Mouse (Mus musculus) heart, adult 2 months (tissue): Measurements from ENCODE around the gene Bmp7. TPM values are rescaled to one million over a fixed set of nuclear protein-coding genes. Genes with fewer than 3 reads are reported as not detected.

Source experiments
- DNase-seq, 2 experiments: peaks; one replicate each; pipeline ENCODE4 v3.0.0; 2021
- H3K27ac ChIP-seq: fragments of 200-600 bp; 2 replicates; pipeline ENCODE4 v1.8.1; 2022
- H3K27me3 ChIP-seq: fragments of 200-500 bp; 2 replicates; pipeline ENCODE4 v1.6.1; 2012; ENCODE audit warnings: mild to moderate bottlenecking, low read length, inconsistent platforms, mixed read lengths; ENCODE audit not compliant: control insufficient read depth, insufficient read depth
- H3K36me3 ChIP-seq: fragments of 200-500 bp; 2 replicates; pipeline ENCODE4 v1.6.1; 2012; ENCODE audit warnings: low read length, inconsistent platforms; ENCODE audit not compliant: control insufficient read depth, insufficient read depth
- H3K4me1 ChIP-seq: fragments of 200-500 bp; 2 replicates; pipeline ENCODE4 v1.6.1; 2011; ENCODE audit warnings: low read length; ENCODE audit not compliant: control insufficient read depth, insufficient read depth
- H3K4me3 ChIP-seq: fragments of 200-600 bp; 2 replicates; pipeline ENCODE4 v1.8.1; 2022
- H3K79me2 ChIP-seq: fragments of 200-500 bp; replicated peaks from 2 replicates; pipeline ENCODE4 v1.6.1; 2012; ENCODE audit warnings: mild to moderate bottlenecking, inconsistent platforms, low read length, moderate library complexity, mixed read lengths; ENCODE audit not compliant: control insufficient read depth, insufficient read depth
- H3K9ac ChIP-seq: fragments of 200-500 bp; 2 replicates; pipeline ENCODE4 v1.6.1; 2012; ENCODE audit warnings: low read depth, mild to moderate bottlenecking, control low read depth, inconsistent platforms, low read length, mixed read lengths
- CTCF ChIP-seq: fragments of 200-600 bp; IDR thresholded peaks from 2 replicates; pipeline ENCODE4 v1.8.1; 2022; ENCODE audit warnings: antibody characterized with exemption, mild to moderate bottlenecking, moderate library complexity
- EP300 ChIP-seq: fragments of 200-500 bp; IDR thresholded peaks from 2 replicates; pipeline ENCODE4 v1.6.1; 2011; ENCODE audit warnings: low read depth, low read length, control low read depth; ENCODE audit not compliant: insufficient read depth
- POLR2A ChIP-seq: fragments of 200-500 bp; IDR thresholded peaks from 2 replicates; pipeline ENCODE4 v1.6.1; 2011; ENCODE audit warnings: mild to moderate bottlenecking, low read depth, low read length, control low read depth; ENCODE audit not compliant: insufficient read depth
- WGBS: fragments of 180-500 bp; shearing (Covaris S2); methylation state at CpG from one replicate; pipeline ENCODE4 v1.1.7; 2018; 5-methylcytosine and 5-hydroxymethylcytosine counted together
- intact Hi-C: fragments of 180-260 bp; cut with DNase I; formaldehyde crosslinking; loops from one replicate; pipeline ENCODE4 v1.15.1; 2025
- polyA plus RNA-seq: library from polyadenylated mRNA; depleted of rRNA; stranded (reverse); fragments of >200 nt; gene quantifications from 2 replicates; pipeline ENCODE4 v1.2.3, GENCODE M21; 2012
- total RNA-seq, 2 experiments: library from RNA; stranded (reverse); gene quantifications; 2 replicates each; pipeline ENCODE4 v1.2.3; 2021

Bmp7 gene
- total and polyA plus RNA-seq, 3 experiments = 0.86 to 2.1 (median 0.94) TPM

GRCm38 (mm10) chr2:172845536-172846310, 94.4 kb downstream of the Bmp7 start:
- no peak overlapping the region for H3K27ac ChIP-seq
- H3K4me1 ChIP-seq = no peaks in the 10 kb centered on the region
- no peak overlapping the region for H3K4me3 ChIP-seq
- H3K36me3 ChIP-seq = no peaks in the 10 kb centered on the region
- no peak overlapping the region for H3K9ac ChIP-seq
- DNase-seq = no peak
- TF ChIP-seq CTCF = no peak
- TF ChIP-seq POLR2A = no peak
- no peak for TF ChIP-seq EP300
- WGBS = 74% methylated on average over 31 of the region's 31 CpGs
- no peaks in the 10 kb centered on the region; the same call in 1 of the 2 replicates for H3K27me3 ChIP-seq
- no peaks in the 10 kb centered on the region for H3K79me2 ChIP-seq
- intact Hi-C loops = no loop called here

GRCm38 (mm10) chr2:172843903-172844302, 96.2 kb downstream of the Bmp7 start:
- WGBS = 68% methylated on average over 9 of the region's 9 CpGs
- Histone ChIP-seq H3K79me2 (no peaks in the 10 kb centered on the region), H3K27me3 (no peaks in the 10 kb centered on the region; the same call in 1 of the 2 replicates), H3K27ac (no peak overlapping the region), H3K9ac (no peak overlapping the region), H3K4me3 (no peak overlapping the region), H3K4me1 (no peaks in the 10 kb centered on the region), H3K36me3 (no peaks in the 10 kb centered on the region)
- intact Hi-C loops = no loop called here
- TF ChIP-seq POLR2A = no peak
- TF ChIP-seq CTCF = no peak
- no peak for TF ChIP-seq EP300
- no peak for DNase-seq

DNA sequence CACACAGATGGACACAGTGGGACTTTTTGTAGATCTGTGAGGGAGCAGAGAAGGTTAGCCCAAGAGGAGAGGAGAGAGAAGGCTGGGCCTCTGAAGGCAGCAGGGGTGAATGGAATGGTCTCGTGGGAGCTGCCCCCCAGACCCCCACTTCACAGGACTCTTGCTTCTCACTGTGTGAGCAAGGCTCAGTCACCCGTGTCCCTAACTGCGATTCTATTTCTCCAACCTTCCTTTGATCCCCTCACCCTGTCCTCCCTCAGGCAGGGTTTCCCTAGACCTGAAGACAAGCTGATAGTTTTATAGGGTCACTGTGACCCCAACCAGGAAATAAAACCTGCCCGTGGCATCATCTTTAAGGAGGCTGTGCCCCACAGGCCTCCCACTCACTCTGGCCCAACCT, 97.8 kb downstream of the Bmp7 start:
- no peaks in the 10 kb centered on the region for H3K79me2 ChIP-seq
- intact Hi-C loops = no loop called here
- H3K27ac ChIP-seq = no peak overlapping the region
- no peak overlapping the region for H3K9ac ChIP-seq
- no peak for DNase-seq
- TF ChIP-seq POLR2A = no peak
- H3K4me3 ChIP-seq = no peak overlapping the region
- H3K4me1 ChIP-seq = no peaks in the 10 kb centered on the region
- WGBS = 84% methylated on average over 4 of the region's 4 CpGs
- no peaks in the 10 kb centered on the region for H3K27me3 ChIP-seq
- no peaks in the 10 kb centered on the region for H3K36me3 ChIP-seq

DNA sequence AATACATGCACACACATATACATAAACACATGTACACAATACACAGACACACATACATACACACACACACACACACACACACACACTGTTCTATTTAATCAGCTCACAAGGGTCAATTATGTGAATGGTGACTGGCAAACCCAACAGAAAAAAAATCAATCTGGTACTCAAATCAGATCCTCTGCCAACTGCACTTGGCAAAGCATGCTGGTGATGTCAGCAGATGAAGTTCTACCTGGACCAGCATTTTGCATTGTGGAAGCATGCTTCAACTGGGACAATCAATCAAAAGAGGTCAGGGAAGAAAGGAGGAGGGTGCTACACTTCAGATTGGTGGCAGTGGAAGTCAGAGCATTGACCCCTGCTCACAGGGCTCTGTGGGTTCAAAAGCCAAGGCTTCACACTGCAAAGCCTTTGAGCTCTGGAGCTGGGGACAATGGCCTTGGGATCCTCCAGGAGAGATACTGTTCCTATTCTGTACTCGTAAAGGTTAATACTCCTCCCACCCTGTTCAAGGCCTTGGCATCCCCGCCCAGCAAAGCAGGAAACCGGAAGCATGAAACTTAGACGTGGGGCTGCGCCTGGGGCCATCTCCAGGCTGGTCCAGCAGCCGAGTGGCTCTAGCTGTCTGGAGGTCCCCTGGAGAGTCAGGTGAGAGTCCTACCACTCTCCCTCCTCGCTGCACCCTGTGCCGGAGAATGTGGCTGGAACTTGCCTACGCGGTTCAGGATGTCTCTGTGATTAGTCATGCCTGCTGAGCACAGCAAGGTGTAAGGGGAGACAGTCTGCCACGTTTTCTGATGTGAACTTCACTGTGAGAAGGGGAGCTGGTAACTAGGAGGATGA, 99.0 kb downstream of the Bmp7 start:
- H3K36me3 ChIP-seq = no peaks in the 10 kb centered on the region
- no peak overlapping the region for H3K9ac ChIP-seq
- H3K79me2 ChIP-seq = no peaks in the 10 kb centered on the region
- DNase-seq = no peak
- no peaks in the 10 kb centered on the region for H3K4me1 ChIP-seq
- H3K27me3 ChIP-seq = no peaks in the 10 kb centered on the region
- WGBS = 46% methylated on average over 11 of the region's 11 CpGs
- intact Hi-C loops = no loop called here
- H3K4me3 ChIP-seq = no peak overlapping the region
- TF ChIP-seq EP300 (no peak), CTCF (no peak), POLR2A (no peak)
- H3K27ac ChIP-seq = no peak overlapping the region

DNA sequence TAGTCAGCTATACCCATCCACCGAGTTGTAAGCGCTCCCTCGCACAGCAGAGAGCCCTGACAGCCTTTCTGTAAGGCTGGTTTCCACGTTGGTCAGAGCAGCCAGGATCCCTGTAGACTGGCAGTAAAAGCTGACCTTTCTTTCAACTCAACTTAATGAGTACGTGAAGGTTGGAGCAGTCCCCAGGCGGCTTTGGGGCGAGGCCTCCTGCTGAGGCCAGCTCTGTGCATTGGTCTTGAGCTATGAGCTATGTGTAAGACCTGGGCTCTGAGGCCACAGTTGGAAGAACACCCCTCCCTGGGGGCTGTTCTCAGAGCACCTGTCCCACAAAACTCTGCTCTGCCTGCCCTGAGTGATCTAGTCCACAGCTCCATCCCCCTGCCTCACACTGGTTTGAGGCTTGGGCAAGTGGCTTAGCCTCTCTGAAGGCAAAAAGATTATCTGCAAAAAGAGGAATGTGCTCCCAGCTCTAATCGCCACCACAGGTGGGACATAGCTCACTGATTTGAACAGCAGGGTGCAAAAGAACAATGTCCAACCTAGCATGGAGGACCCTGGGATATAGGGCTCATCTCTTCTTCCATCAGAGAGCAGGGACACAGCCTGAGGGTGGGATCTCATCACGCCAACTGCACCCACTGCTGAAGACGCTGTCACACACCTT, 100.7 kb downstream of the Bmp7 start:
- no peak overlapping the region for H3K9ac ChIP-seq
- no peak overlapping the region for H3K4me3 ChIP-seq
- 56% methylated on average over 10 of the region's 10 CpGs for WGBS
- no peaks in the 10 kb centered on the region for H3K79me2 ChIP-seq
- H3K27me3 ChIP-seq = no peaks in the 10 kb centered on the region
- TF ChIP-seq EP300 (no peak), POLR2A (no peak), CTCF (no peak)
- no peaks in the 10 kb centered on the region for H3K36me3 ChIP-seq
- DNase-seq = no peak
- H3K4me1 ChIP-seq = no peaks in the 10 kb centered on the region
- H3K27ac ChIP-seq = no peak overlapping the region
- intact Hi-C loops = no loop called here
